Mouse (Mus musculus): ENCODE measurements around the gene St6galnac1. TPM values are rescaled to one million over a fixed set of nuclear protein-coding genes. Genes with fewer than 3 reads are reported as not detected.
"Not testable (repeated sequence)": the region's sequence is repeated elsewhere in the genome, so short reads cannot be mapped to it uniquely, and the experiment has no call there.

St6galnac1 gene
- total RNA-seq, 2 experiments from 2014 or later, result not detected

DNA sequence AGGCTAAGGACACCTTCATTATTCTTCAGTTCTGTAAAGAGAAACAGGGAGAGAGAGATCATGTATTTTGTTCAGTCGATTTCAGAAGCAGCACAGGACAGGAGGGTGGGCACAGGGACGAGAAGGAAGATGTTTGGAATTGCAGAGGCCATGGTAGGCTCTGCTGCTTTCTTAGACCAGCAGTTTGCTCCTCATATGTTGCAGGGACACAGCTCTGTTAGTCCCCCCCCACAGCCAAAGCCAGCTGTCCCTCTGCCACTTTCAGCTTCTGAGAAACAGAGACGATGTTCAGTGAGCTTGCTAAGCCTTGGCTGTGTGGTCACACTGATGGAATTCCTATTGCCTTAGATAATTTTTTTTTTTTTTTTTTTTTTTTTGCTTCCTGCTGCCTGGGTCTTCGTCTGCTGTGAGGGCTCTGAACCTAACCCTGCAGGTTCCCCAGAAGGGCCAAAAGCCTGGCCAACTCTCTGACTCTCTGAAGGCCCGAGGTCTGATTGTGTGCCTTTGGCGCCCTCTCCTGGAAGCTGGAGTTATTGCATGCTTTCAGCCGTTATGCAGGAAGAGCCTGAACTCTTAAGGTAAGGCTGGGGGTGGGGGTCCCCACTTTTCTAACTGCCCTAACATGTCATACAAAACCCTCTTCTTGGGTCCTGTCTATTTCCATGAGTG is 32.8 kb upstream of the St6galnac1 start:
- DNase-seq, result peak; percentile 85 to 92
- intact Hi-C loops (cut with DNase I), result loop anchor here (1.0 to 10.0 kb wide), 3 partner anchors 133 to 253 kb away; no protein-coding TSS in a partner anchor

DNA sequence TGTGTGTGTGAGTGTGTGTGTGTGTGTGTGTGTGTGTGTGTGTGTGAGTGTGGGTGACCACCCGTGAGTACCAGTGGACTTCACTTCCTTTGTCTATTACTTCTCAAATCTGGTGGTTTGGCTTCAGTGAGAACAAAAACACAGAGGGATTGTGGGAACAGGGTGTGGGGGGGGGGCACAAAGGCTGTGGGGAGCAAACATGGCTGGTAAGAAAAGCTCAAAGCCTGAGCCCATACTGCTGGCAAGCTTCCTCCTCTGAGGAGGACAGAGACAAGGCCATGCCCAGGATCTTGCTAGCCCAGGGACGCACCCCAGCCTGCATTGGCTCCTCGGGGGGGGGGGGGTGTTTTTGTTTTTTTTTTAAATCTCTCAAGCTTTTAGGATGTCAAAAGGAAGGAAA is 32.2 kb upstream of the St6galnac1 start:
- intact Hi-C loops (cut with DNase I), result loop anchor here (10.0 kb wide), 2 partner anchors 133 to 253 kb away; no protein-coding TSS in a partner anchor

DNA sequence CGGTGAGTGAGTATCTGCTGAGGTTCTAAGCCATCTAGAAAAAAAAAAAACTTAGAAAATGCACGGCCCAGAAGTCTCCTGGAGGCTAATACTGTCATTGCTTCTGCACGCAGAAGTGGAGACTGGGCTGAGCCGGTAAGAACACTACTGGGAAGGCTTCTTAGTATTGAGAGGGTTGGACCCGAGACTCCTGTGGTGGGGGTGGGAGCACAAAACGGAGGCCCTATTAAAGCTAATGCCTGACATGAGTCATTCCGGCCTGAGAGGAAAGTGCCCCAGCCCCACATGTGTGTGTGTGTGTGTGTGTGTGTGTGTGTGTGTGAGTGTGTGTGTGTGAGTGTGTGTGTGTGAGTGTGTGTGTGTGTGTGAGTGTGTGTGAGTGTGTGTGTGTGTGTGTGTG is 31.8 kb upstream of the St6galnac1 start:
- peak in 1 of 2 experiments; percentile 14 for DNase-seq
- intact Hi-C loops (cut with DNase I), result loop anchor here (10.0 kb wide), 2 partner anchors 132 to 252 kb away; no protein-coding TSS in a partner anchor

More for the DNA sequence above, 32.2 kb upstream of the St6galnac1 start:
- no peak for DNase-seq

DNA sequence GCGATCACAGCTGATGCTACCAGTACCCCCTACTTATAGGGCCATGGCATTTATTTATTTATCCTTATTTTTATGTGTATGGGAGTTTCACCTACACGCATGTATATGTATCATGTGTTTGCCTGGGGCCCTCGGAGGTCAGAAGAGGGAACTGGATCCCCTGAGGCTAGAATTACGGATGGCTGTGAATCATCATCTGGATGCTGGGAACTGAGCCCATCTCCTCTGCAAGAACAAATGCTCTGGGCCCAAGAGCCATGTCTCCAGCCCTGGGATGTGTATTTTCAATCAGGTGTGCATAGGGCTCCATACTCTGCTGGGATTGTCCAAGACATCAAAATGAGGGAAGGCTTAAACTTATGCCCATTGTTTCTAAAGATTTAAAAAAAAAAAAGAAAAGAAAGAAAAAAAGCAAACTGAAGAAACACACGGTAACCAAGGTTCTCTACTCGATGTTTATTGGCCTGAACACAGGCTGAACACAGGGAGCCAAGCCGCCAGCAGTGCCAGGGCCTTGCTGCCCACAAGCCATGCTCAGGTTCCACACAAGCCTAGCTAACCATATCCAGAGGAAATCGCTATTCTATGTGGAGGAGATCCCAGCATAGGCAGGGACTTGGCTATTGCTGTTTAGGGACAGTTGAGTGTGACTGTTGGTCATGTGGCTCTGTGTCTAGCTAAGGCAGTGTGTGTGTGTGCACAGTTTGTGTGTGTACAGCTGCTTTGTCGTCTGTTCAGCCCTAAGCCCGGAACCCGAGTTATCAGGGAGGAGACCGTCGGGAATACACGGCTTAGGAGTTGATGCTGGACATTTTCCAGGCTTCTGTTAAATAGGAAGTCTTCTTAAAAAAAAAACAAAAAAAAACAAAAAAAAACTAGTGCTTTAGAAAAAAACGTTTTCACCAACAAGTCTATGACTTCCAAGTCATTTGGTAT is 31.1 kb upstream of the St6galnac1 start:
- intact Hi-C loops (cut with DNase I), result loop anchor here (10.0 kb wide), 2 partner anchors 132 to 252 kb away; no protein-coding TSS in a partner anchor

DNA sequence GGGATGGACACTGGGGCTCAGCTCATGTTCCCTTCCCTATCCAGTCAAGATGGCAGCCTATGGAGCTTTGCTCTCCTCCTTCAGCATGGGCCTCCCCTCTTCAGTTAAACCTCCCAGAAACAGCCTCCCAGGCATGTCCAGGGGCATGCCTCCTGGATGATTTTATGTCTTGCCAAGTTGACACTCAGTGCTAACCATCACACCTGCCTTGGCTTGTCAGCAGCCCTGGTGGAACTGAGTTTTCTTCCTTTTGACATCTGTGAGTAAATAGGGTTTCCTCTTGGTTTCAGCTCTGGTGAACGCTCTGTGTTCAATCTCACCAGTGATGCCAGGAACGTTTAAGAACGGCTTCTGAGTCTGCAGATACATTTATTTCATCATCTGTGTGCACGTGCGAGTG is 27.4 kb upstream of the St6galnac1 start:
- no peak for DNase-seq
- intact Hi-C loops (cut with DNase I), result loop anchor here (5.0 to 10.0 kb wide), 3 partner anchors 105 to 248 kb away; no protein-coding TSS in a partner anchor

More for the DNA sequence above, 31.1 kb upstream of the St6galnac1 start:
- DNase-seq, result peak in 1 of 2 experiments; percentile 42

DNA sequence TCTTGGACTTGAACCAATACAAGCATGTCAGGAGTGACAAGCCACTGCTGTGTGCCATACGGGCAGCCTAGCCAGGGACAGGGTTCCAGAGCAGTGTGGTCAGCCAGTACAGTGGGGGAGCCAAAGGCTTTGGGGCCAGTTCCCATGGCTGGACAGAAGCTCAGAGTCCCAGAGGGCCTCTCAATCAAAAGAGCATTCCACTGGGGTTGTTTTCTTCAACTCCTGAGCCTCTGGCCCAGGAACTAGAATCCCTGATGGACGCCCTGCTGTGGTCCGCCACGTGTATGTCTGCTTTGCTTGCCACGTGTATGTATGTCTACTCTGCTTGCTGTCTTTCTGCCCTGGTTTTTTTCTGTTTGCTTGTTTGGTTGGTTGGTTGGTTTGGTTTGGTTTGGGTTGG is 25.8 kb upstream of the St6galnac1 start:
- intact Hi-C loops (cut with DNase I), result loop anchor here (5.0 to 10.0 kb wide), 3 partner anchors 104 to 246 kb away; no protein-coding TSS in a partner anchor
- peak in 1 of 2 experiments; percentile 32 for DNase-seq

DNA sequence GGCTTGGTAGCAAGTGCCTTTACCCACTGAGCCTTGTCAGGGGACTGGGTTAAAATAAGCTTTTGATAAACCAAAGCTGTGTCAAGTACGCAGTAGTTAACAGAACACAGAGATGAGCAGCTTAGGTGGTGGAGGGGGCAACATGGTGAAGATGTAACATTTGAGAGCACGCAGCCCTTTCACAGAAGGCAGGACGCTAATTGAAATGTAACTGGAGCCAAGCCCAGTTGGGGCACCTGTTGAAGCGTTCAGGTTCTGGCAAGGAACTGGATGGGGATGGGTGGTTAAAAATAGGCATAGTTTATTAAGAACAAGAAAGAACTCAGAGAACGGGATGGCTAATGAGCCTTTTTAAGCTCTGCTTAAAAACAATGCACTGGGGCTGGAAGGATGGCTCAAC is 24.1 kb upstream of the St6galnac1 start:
- intact Hi-C loops (cut with DNase I), result no loop called here
- DNase-seq, result peak; percentile 5 to 24

DNA sequence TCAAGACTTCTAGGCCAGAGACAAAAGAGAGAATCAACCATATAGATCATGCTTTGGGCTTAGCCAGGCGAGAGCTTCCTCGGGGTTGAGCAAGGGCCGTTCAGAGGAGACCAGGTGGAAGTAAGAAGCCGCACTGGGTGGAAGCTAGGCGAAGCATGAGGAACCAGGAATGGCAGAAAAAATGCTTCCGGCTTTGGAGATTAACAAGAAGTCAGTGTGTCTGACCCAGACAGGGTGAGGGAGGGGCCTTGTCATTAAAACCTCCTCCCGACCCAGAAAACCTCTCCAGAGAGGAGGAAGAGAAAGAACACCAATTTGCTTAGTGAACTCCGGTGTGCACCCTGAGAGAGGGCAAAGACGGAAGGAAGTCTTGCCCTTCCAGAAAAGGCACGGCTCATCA is 8.9 kb upstream of the St6galnac1 start:
- intact Hi-C loops (cut with DNase I), result no loop called here

DNA sequence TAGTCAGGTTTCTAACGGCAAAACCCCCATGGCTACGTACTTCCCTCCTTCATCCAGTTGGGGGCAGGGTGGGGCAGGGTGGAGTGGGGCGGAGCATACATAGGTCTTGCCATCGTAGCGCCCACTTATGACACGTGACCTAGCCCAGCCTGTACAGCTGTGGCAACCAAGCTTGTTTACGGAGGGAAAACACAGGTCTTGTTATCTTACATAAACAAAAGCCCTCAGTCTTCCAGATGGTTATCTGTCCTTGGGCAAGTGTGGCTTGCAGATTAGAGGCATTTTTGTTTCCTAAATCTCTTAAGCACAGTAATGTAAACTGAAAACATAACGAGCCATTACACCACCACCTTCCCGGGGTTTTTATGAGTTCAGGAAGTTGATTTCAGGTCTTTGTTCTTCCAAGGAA is 7.4 kb upstream of the St6galnac1 start:
- DNase-seq, result peak; percentile 7 to 15
- intact Hi-C loops (cut with DNase I), result no loop called here

More for the DNA sequence above, 8.9 kb upstream of the St6galnac1 start:
- DNase-seq, result no peak

DNA sequence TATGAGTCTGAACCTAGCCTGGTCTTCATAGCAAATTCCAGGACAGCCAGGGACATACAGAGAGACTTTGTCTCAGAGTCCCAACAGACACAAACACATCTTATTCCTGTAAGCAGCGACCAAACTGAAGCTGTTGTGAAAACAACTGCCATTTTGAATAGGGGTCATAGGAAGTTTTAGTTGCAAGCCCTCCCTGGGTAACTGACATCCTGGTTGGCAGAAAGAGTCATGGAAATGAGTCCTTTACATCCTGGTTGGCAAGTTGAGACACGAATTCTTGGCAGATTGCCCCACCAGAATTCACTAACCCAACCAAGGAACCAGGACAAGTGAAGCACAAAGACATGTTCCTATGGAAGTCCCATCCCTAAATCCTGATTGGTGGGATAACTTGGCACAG is 2.1 kb downstream of the St6galnac1 start:
- intact Hi-C loops (cut with DNase I), result no loop called here
- DNase-seq, result no peak

DNA sequence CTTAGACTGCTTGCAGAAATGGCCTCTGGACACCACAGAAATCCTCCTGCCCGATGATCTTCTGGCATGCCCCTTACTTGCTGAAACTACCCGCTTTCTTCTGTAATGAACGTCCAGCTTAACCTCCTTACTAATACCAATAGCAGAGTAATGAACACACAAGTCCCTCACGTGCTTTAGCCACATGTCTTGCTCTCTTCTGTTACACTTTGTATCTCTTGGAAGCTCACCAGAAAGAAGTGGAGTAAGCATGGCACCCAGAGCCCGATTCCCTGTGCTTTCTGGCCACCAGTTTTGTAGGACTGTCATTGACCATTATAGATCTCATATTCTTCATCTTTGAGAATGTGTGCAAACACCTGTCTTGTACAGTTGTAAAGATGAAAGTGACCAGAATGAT is 5.4 kb downstream of the St6galnac1 start:
- DNase-seq, result no peak
- intact Hi-C loops (cut with DNase I), result no loop called here

DNA sequence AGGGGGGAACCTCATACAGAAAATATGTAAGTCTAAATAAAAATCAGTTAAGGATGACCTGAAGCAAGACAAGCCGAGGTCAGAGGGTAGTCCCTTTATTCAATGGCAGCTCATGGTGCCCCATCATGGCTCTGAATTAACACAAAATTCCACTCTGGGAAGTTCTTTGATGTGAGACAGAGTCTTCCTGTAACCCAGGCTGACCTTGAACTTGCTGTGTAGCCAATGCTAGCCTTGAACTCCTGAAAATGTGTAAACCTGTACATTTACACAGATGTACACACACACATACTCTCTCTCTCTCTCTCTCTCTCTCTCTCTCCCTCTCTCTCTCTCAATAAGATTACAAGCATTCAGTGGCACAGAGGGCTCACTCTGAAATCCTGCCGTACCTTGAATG is 10.4 kb downstream of the St6galnac1 start:
- DNase-seq, result no peak
- intact Hi-C loops (cut with DNase I), result no loop called here

DNA sequence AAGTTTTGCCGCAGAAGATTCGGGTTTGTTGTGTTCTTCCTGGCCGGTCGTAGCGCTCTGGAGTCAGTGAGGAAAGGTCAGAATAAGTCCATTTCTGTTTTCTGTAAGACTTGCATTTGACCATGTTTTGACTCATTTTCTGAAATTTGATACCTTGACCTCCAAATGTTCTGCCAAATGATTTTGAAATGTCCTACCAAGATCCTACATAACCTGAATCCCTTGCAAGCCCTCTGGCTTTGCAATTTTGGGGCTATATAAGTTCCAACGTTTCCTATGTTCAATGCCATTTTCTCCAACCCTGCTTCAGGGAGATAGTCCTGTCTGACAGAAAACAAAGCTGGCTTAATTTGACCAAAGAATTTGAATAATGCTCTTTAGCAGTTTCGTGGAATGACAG is 11.0 kb downstream of the St6galnac1 start:
- intact Hi-C loops (cut with DNase I), result no loop called here
- no peak for DNase-seq

DNA sequence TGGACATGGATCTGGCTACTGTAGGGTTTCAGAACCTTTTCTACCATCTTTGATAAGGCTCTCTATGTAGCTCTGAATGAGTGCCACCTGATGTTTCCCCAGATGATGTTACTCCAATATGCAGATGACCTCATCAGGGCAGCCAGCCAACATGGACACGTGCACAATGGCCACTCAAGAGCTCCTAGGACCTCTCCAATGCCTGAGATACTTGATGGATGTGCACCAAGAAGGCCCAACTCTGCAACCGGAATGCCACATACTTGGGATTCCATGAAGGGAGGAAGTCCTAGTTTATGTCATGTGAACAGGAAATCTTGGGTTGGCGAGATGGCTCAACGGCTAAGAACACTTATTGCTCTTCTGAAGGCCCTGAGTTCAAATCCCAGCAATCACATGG is 20.1 kb downstream of the St6galnac1 start:
- intact Hi-C loops (cut with DNase I), result no loop called here
- peak in 1 of 2 experiments; percentile 32 for DNase-seq

DNA sequence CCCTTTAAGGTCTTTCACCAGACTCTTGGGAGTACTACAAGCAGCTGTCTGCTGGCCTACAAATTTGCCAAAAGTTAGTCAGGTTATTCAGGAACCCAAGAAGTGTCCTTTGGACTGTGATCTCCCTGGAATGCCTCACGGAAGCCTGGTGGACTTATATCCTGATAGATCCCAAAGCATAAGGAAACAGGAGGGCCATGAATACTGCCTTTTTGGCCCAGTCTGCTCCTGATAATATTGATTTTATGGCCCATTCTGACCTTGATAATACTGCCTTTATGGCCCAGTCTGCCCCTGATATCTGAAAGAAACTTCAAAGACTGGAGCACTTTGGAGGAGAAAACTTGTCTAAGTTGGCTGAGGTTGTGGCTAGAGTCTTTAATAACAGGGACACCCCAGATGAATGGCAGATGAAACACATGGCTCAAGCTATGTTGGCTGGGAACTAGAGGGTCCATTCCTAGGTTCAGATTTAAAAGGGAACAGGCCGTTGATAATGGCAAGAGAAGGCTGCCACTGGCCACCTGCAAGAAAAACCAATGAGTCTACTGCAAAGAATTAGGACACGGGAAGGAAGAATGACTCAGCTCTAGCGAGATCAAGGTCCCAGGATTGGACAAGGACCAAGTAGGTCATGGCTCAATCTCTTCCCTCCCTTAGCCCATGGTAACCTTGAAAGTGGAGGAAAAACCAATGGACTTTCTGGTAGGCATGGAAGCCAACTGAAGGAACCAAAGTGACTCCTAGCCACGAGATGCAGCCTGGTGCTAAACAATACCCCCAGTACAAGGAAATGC is 21.4 kb downstream of the St6galnac1 start:
- DNase-seq, result peak in 1 of 2 experiments; percentile 11
- intact Hi-C loops (cut with DNase I), result loop anchor here (5.0 kb wide), 1 partner anchor 42 kb away; no protein-coding TSS in a partner anchor

DNA sequence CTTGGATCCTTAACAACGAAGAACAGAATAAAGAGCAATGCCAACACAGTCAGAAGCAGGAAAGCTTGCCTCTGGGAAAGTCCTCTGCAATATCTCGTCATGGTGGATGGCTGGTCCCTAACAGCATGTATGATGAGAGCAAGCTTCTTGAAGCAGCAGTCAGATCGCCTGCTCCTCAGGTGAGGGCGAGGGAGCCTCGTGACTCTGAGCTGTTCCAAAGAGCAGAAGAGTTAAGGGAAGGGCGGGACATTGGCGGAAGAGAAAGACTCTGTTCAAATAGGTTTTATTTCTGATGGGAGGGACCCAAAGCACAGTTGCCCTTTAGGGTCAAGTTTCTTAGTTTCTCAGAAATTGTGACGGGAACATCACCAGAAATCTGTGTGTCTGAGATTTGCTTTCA is 25.6 kb downstream of the St6galnac1 start:
- no peak for DNase-seq
- intact Hi-C loops (cut with DNase I), result loop anchor here (1.0 to 5.0 kb wide), 2 partner anchors 25 to 37 kb away; no protein-coding TSS in a partner anchor

DNA sequence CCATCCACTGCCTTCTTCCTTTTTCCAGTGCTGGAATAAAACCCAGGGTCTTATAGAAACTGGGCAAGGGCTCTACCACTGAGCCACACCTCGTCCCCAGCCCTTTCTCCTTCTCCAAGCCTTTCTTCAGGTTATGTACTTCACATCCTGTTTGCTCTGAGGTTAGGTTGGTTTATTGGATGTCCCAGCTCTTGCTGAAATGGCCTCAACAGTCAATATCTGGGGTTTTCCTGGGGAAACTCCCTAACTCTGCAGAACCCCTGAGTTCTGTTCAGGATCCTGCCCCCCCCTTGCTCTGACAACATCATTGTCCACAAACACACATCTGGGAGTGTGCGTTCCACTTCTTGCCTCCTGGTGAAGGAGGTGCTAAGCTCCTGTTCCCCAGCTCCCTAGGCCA is 26.6 kb downstream of the St6galnac1 start:
- DNase-seq; intact Hi-C loops (cut with DNase I): not testable (repeated sequence)

DNA sequence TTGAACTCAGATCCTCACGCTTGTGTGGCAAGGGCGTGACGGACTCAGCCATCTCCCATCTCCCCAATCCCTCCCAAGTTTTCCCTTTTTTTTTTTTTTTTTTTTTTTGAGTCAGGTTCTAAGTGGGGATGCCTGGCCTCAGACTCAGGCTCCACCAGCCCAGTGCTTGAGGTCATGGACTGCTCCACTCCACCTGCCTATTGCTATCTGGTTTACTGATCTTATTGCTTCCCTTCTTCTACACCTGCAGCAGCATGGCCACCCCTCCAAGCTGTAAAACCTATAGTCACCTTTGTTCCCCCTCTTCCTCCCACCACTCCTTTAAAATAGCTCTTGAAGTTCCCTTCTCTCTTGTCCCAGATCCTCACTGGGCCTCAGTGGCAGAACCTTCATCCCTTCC is 28.5 kb downstream of the St6galnac1 start:
- DNase-seq; intact Hi-C loops (cut with DNase I): not testable (repeated sequence)

DNA sequence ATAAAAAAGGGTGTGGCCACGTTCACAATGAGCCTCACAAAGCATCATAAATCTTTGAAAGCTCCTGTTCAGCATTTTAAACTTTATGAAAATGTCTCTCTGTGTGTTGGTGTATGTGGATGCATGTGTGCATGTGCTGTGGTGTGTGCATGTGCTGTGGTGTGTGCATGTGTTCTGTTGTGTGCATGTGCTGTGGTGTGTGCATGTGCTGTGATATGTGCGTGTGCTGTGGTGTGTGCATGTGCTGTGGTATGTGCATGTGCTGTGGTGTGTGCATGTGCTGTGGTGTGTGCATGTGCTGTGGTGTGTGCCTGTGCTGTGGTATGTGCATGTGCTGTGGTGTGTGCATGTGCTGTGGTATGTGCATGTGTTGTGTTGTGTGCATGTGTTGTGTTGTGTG is 29.9 kb downstream of the St6galnac1 start:
- DNase-seq; intact Hi-C loops (cut with DNase I): not testable (repeated sequence)

DNA sequence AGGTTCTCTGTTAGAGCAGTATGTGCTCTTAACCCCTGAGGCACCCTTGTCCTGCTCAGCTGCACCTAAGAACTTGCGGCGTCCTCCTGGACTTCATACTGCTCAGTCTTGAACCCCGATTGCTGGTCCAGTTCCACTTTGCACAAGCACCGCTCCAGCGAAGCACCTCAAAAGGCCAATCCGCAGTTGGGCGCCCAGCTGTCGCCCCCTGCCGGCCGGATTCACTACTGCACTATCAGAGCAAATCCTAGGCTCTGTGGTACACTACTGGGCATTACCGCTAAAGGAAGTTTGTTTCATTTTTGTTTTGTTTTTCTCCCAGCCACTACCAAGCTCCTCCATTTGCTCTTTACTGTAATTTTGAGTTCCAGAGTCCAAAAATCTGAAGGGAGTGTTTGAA is 36.9 kb downstream of the St6galnac1 start:
- intact Hi-C loops (cut with DNase I), result no loop called here
- DNase-seq, result peak in 1 of 2 experiments; percentile 6
